Mouse (Mus musculus) limb, embryonic 11.5 days (tissue): ENCODE measurements around the gene Klhl35. TPM values are rescaled to one million over a fixed set of nuclear protein-coding genes. Genes with fewer than 3 reads are reported as not detected.

Source experiments
- ATAC-seq: fragments of 200-750 bp; cut with Nextera tagmentation; 2 replicates; pipeline ENCODE4 v1.8.0; 2017; ENCODE audit warnings: low read depth; ENCODE audit not compliant: insufficient number of reproducible peaks, low FRiP score, low TSS enrichment
- DNase-seq: peaks from one replicate; pipeline ENCODE4 v3.0.0-alpha.2; 2015; ENCODE audit warnings: low spot score
- H3K27ac ChIP-seq: fragments of 300-500 bp; sonication (generic); replicated peaks from 2 replicates; pipeline ENCODE4 v1.5.1; 2014; ENCODE audit warnings: low read depth, mild to moderate bottlenecking, low read length
- H3K27me3 ChIP-seq: fragments of 300-500 bp; sonication (generic); 2 replicates; pipeline ENCODE4 v1.6.1; 2014; ENCODE audit warnings: mild to moderate bottlenecking, low read length, mixed read lengths; ENCODE audit not compliant: control insufficient read depth, insufficient read depth
- H3K36me3 ChIP-seq: fragments of 300-500 bp; sonication (generic); 2 replicates; pipeline ENCODE4 v1.6.1; 2014; ENCODE audit warnings: mild to moderate bottlenecking, low read length, moderate library complexity, mixed read lengths; ENCODE audit not compliant: control insufficient read depth, insufficient read depth
- H3K4me1 ChIP-seq: fragments of 300-500 bp; sonication (generic); 2 replicates; pipeline ENCODE4 v1.6.1; 2014; ENCODE audit warnings: low read length, mixed read lengths; ENCODE audit not compliant: control insufficient read depth, insufficient read depth
- H3K4me2 ChIP-seq: fragments of 300-500 bp; sonication (generic); 2 replicates; pipeline ENCODE4 v1.6.1; 2014; ENCODE audit warnings: low read depth, mild to moderate bottlenecking, moderate library complexity; ENCODE audit not compliant: severe bottlenecking
- H3K4me3 ChIP-seq: fragments of 300-500 bp; sonication (generic); 2 replicates; pipeline ENCODE4 v1.5.1; 2014; ENCODE audit warnings: low read depth, low read length
- H3K9ac ChIP-seq: fragments of 300-500 bp; sonication (generic); 2 replicates; pipeline ENCODE4 v1.6.1; 2014; ENCODE audit warnings: mild to moderate bottlenecking, low read length
- H3K9me3 ChIP-seq: fragments of 300-500 bp; sonication (generic); 2 replicates; pipeline ENCODE4 v1.6.1; 2016; ENCODE audit warnings: low read length; ENCODE audit not compliant: control insufficient read depth
- WGBS: fragments of 180-500 bp; shearing (Covaris S2); extraction: QIAGEN DNeasy Blood & Tissue Kit; methylation state at CpG from one replicate; pipeline ENCODE4 v1.1.7; 2014; 5-methylcytosine and 5-hydroxymethylcytosine counted together
- polyA plus RNA-seq: library from polyadenylated mRNA; unstranded; fragments of >200 nt; fragmentation: Nextera tagmentation; extraction: Ambion mirVana; gene quantifications from 2 replicates; pipeline ENCODE4 v1.2.1, GENCODE M21; 2014

Klhl35 gene
- polyA plus RNA-seq, result 0.35 and 0.65 TPM in 2 replicates

GRCm38 (mm10) chr7:99465811-99466210, at the start of gene Klhl35:
Gene Klhl35 (plus strand): TSS chr7:99466004.
- Histone ChIP-seq H3K27ac (no peak within 1 kb of the TSS), H3K36me3 (no peaks in the 10 kb centered on the region), H3K4me2 (no peak within 1 kb of the TSS; the same call in 1 of the 2 replicates), H3K27me3 (0 out of 2 replicates have a peak, but pooled peaks cover 3% of the 10 kb centered on the region), H3K4me1 (0 out of 2 replicates have a peak, but pooled peaks cover 7% of the 10 kb centered on the region), H3K9ac (0 out of 2 replicates have a peak within 1 kb of the TSS, but pooled peaks have one; percentile 22), H3K9me3 (no peaks in the 10 kb centered on the region), H3K4me3 (no peak within 1 kb of the TSS)
- ATAC-seq (no peak), DNase-seq (no peak)
- WGBS, result 27% methylated on average over 8 of the region's 8 CpGs

GRCm38 (mm10) chr7:99419311-99419710, 46.5 kb upstream of the Klhl35 start:
- Histone ChIP-seq H3K9ac (no peak overlapping the region), H3K27me3 (no peaks in the 10 kb centered on the region), H3K4me2 (no peak overlapping the region), H3K9me3 (no peaks in the 10 kb centered on the region), H3K27ac (no peak overlapping the region), H3K4me3 (no peak overlapping the region), H3K4me1 (peaks cover 8% of the 10 kb centered on the region), H3K36me3 (no peaks in the 10 kb centered on the region)
- no peak for DNase-seq
- 79% methylated on average over 3 of the region's 3 CpGs for WGBS
- ATAC-seq, result no peak

GRCm38 (mm10) chr7:99421006-99421405, 44.8 kb upstream of the Klhl35 start:
- DNase-seq (no peak), ATAC-seq (no peak)
- Histone ChIP-seq H3K27ac (no peak overlapping the region), H3K27me3 (no peaks in the 10 kb centered on the region), H3K4me1 (peaks cover 8% of the 10 kb centered on the region), H3K4me3 (no peak overlapping the region), H3K9ac (no peak overlapping the region), H3K9me3 (no peaks in the 10 kb centered on the region), H3K4me2 (no peak overlapping the region), H3K36me3 (no peaks in the 10 kb centered on the region)
- 69% methylated on average over 6 of the region's 6 CpGs for WGBS

GRCm38 (mm10) chr7:99424538-99425155, 41.2 kb upstream of the Klhl35 start:
- 36% methylated on average over 8 of the region's 8 CpGs for WGBS
- H3K27me3 ChIP-seq, result no peaks in the 10 kb centered on the region
- H3K4me3 ChIP-seq, result no peak overlapping the region
- H3K4me1 ChIP-seq, result peaks cover 11% of the 10 kb centered on the region
- ATAC-seq, result no peak; the same call in 1 of the 2 replicates
- H3K9me3 ChIP-seq, result no peaks in the 10 kb centered on the region
- H3K27ac ChIP-seq, result no peak overlapping the region
- H3K9ac ChIP-seq, result no peak overlapping the region
- no peaks in the 10 kb centered on the region for H3K36me3 ChIP-seq
- no peak overlapping the region for H3K4me2 ChIP-seq
- DNase-seq, result no peak

- 84% methylated on average over 4 of the region's 4 CpGs for WGBS
- Histone ChIP-seq H3K4me2 (no peak overlapping the region), H3K27ac (no peak overlapping the region), H3K9me3 (no peaks in the 10 kb centered on the region), H3K4me3 (no peak overlapping the region), H3K4me1 (peaks cover 10% of the 10 kb centered on the region), H3K9ac (no peak overlapping the region), H3K27me3 (no peaks in the 10 kb centered on the region), H3K36me3 (no peaks in the 10 kb centered on the region)
- ATAC-seq, result no peak
- DNase-seq, result no peak
These were observed 40.1 kb upstream of the Klhl35 start for GRCm38 (mm10) chr7:99425706-99426105.

- no peaks in the 10 kb centered on the region for H3K27me3 ChIP-seq
- H3K36me3 ChIP-seq, result no peaks in the 10 kb centered on the region
- no peaks in the 10 kb centered on the region for H3K9me3 ChIP-seq
- H3K4me1 ChIP-seq, result peaks cover 3% of the 10 kb centered on the region; the same call in 1 of the 2 replicates
- DNase-seq, result no peak
- no peak overlapping the region for H3K9ac ChIP-seq
- WGBS, result 69% methylated on average over 10 of the region's 10 CpGs
- H3K4me3 ChIP-seq, result no peak overlapping the region
- H3K4me2 ChIP-seq, result no peak overlapping the region
- H3K27ac ChIP-seq, result no peak overlapping the region
- ATAC-seq, result no peak
These were observed 38.8 kb upstream of the Klhl35 start for GRCm38 (mm10) chr7:99427031-99427430.

- Histone ChIP-seq H3K4me2 (no peak overlapping the region), H3K9me3 (no peaks in the 10 kb centered on the region), H3K4me3 (no peak overlapping the region), H3K27ac (no peak overlapping the region), H3K4me1 (peaks cover 5% of the 10 kb centered on the region; the same call in 1 of the 2 replicates), H3K27me3 (no peaks in the 10 kb centered on the region), H3K9ac (no peak overlapping the region), H3K36me3 (no peaks in the 10 kb centered on the region)
- ATAC-seq (no peak), DNase-seq (no peak)
- WGBS, result 91% methylated on average over 3 of the region's 3 CpGs
These were observed 37.8 kb upstream of the Klhl35 start for GRCm38 (mm10) chr7:99427987-99428386.

GRCm38 (mm10) chr7:99428836-99429235, 37.0 kb upstream of the Klhl35 start:
- Histone ChIP-seq H3K4me1 (peaks cover 9% of the 10 kb centered on the region; the same call in 1 of the 2 replicates), H3K36me3 (no peaks in the 10 kb centered on the region), H3K4me2 (no peak overlapping the region), H3K9me3 (no peaks in the 10 kb centered on the region), H3K4me3 (no peak overlapping the region), H3K27ac (no peak overlapping the region), H3K27me3 (no peaks in the 10 kb centered on the region), H3K9ac (no peak overlapping the region)
- 88% methylated on average over 5 of the region's 5 CpGs for WGBS
- DNase-seq, result no peak
- ATAC-seq, result no peak

- no peaks in the 10 kb centered on the region for H3K9me3 ChIP-seq
- DNase-seq (no peak), ATAC-seq (no peak)
- no peaks in the 10 kb centered on the region for H3K36me3 ChIP-seq
- no peaks in the 10 kb centered on the region for H3K27me3 ChIP-seq
- H3K4me3 ChIP-seq, result no peak overlapping the region
- no peak overlapping the region for H3K4me2 ChIP-seq
- peaks cover 10% of the 10 kb centered on the region for H3K4me1 ChIP-seq
- 39% methylated on average over 6 of the region's 6 CpGs for WGBS
- no peak overlapping the region for H3K9ac ChIP-seq
- no peak overlapping the region for H3K27ac ChIP-seq
These were observed 36.0 kb upstream of the Klhl35 start for GRCm38 (mm10) chr7:99429786-99430185.
